9 mouse cellular contexts compared by ENCODE assay signal in genomic region chr19:45796061-45796556, GRCm38 (mm10). TPM values are rescaled to one million over a fixed set of nuclear protein-coding genes. Genes with fewer than 3 reads are reported as not detected.
DNase-seq lines count a peak whose midpoint lies in the region; ATAC-seq lines count a peak whose summit lies in the region.
"Had no signal": no experiment of that assay in that cellular context is flagged by ENCODE, and none has a peak within 500 bp of the region (broad histone marks: within the 10 kb centered on the region; RNA-seq: fewer than 3 reads in every experiment).

No protein-coding gene starts in this region.

- H3K9ac ChIP-seq in heart, embryonic 11.5 days (ENCODE audit: low read depth, low read length), result no peak overlapping the region
- H3K9ac ChIP-seq in hindbrain, embryonic 16.5 days (ENCODE audit: low read depth, low read length), result no peak overlapping the region

- ATAC-seq in heart, embryonic 11.5 days (replicated peaks; ENCODE audit: insufficient number of reproducible peaks, low FRiP score, low TSS enrichment), result no peak
- ATAC-seq in hindbrain, embryonic 16.5 days, result no peak

- H3K9me3 ChIP-seq in heart, embryonic 11.5 days (replicated peaks; ENCODE audit: control insufficient read depth, low read length), result no peaks in the 10 kb centered on the region
- no peaks in the 10 kb centered on the region for H3K9me3 ChIP-seq in hindbrain, embryonic 16.5 days (ENCODE audit: control insufficient read depth, low read length)

- WGBS in heart, embryonic 11.5 days (ENCODE audit: insufficient replicate concordance), result 10% methylated on average over 15 of the region's 15 CpGs
- WGBS in hindbrain, embryonic 16.5 days, result 13% methylated on average over 15 of the region's 15 CpGs

- 0 out of 2 replicates have a peak, but pooled peaks cover 2% of the 10 kb centered on the region for H3K27me3 ChIP-seq in heart, embryonic 11.5 days (ENCODE audit: control insufficient read depth, insufficient read depth, low read length)
- no peaks in the 10 kb centered on the region for H3K27me3 ChIP-seq in hindbrain, embryonic 16.5 days (replicated peaks; ENCODE audit: control insufficient read depth, insufficient read depth, low read length)

- DNase-seq in heart, adult 9 months (ENCODE audit: low spot score in 2 of 2), result no peak
- DNase-seq in WW6 (ENCODE audit: low read depth, low spot score), result peak; percentile 73
- DNase-seq in lung, postnatal 36 days, result peak; percentile 64
- peak; percentile 70 for DNase-seq in thymus, postnatal 25 days
- no peak for DNase-seq in layer of hippocampus, postnatal 14 days (ENCODE audit: low spot score in 2 of 2)
- DNase-seq in left cerebral cortex, postnatal 10 days (ENCODE audit: extremely low spot score in 1 of 2, low spot score in 2 of 2), result no peak

- H3K4me3 ChIP-seq in heart, embryonic 11.5 days (ENCODE audit: low read depth, low read length), result peak overlapping the region; percentile 25; the same call in 1 of the 2 replicates
- H3K4me3 ChIP-seq in hindbrain, embryonic 16.5 days (ENCODE audit: low read length), result no peak overlapping the region

- H3K4me2 ChIP-seq in heart, embryonic 11.5 days, result peak overlapping the region; percentile 58
- H3K4me2 ChIP-seq in hindbrain, embryonic 16.5 days (ENCODE audit: low read length), result peak overlapping the region; percentile 33

- intact Hi-C loops in left cerebral cortex, postnatal 10 days (cut with DNase I), result no loop called here

- no peaks in the 10 kb centered on the region for H3K36me3 ChIP-seq in heart, embryonic 11.5 days (ENCODE audit: control insufficient read depth, insufficient read depth, low read length)
- H3K36me3 ChIP-seq in hindbrain, embryonic 16.5 days (ENCODE audit: control insufficient read depth, insufficient read depth, low read length), result no peaks in the 10 kb centered on the region

- no peak overlapping the region for H3K27ac ChIP-seq in heart, embryonic 11.5 days (ENCODE audit: low read depth, low read length)
- no peak overlapping the region for H3K27ac ChIP-seq in hindbrain, embryonic 16.5 days (ENCODE audit: low read depth, low read length)

- peaks cover 5% of the 10 kb centered on the region; the same call in 1 of the 2 replicates for H3K4me1 ChIP-seq in heart, embryonic 11.5 days (ENCODE audit: control insufficient read depth, insufficient read depth, low read length)
- no peaks in the 10 kb centered on the region for H3K4me1 ChIP-seq in hindbrain, embryonic 16.5 days (ENCODE audit: control insufficient read depth, insufficient read depth, low read depth, low read length)

RNA-seq across cellular contexts. Expression of gene Mgea5, which starts 12.5 kb away (rescaled TPM):
- 40.2 and 48.3 TPM in 2 replicates for polyA plus RNA-seq in heart, embryonic 11.5 days (2014; fragmentation: Nextera tagmentation; extraction: Ambion mirVana)
- polyA plus RNA-seq in hindbrain, embryonic 16.5 days (2015; fragmentation: Nextera tagmentation; extraction: Ambion mirVana), result 63.7 and 68.3 TPM in 2 replicates
- 100 to 1,000 TPM; 133 to 136 TPM for total RNA-seq in layer of hippocampus, postnatal 14 days (2021)
- total RNA-seq in left cerebral cortex, postnatal 10 days (2021), result 100 to 1,000 TPM; 146 to 152 TPM

RNA-seq across cellular contexts. Expression of gene Kcnip2, which starts 19.8 kb away (rescaled TPM):
- 0.45 and 0.66 TPM in 2 replicates for polyA plus RNA-seq in heart, embryonic 11.5 days (2014; fragmentation: Nextera tagmentation; extraction: Ambion mirVana)
- polyA plus RNA-seq in hindbrain, embryonic 16.5 days (2015; fragmentation: Nextera tagmentation; extraction: Ambion mirVana), result 17.0 and 19.2 TPM in 2 replicates
- total RNA-seq in layer of hippocampus, postnatal 14 days (2021), result 100 to 1,000 TPM; 193 to 195 TPM
- total RNA-seq in left cerebral cortex, postnatal 10 days (2021), result 100 to 1,000 TPM; 114 to 127 TPM

RNA-seq across cellular contexts. Expression of gene Npm3, which starts 46.7 kb away (rescaled TPM):
- polyA plus RNA-seq in heart, embryonic 11.5 days (2014; fragmentation: Nextera tagmentation; extraction: Ambion mirVana), result 11.4 and 13.6 TPM in 2 replicates
- 5.7 and 6.5 TPM in 2 replicates for polyA plus RNA-seq in hindbrain, embryonic 16.5 days (2015; fragmentation: Nextera tagmentation; extraction: Ambion mirVana)
- total RNA-seq in layer of hippocampus, postnatal 14 days (2021), result 10 to 100 TPM; 11.9 to 12.9 TPM
- total RNA-seq in left cerebral cortex, postnatal 10 days (2021), result 10 to 100 TPM in 1 of 2 experiments, 1 to 10 TPM in 1; 9.7 to 11.1 TPM

RNA-seq across cellular contexts. Expression of gene Fgf8, which starts 53.4 kb away (rescaled TPM):
- polyA plus RNA-seq in heart, embryonic 11.5 days (2014; fragmentation: Nextera tagmentation; extraction: Ambion mirVana), result 0.66 and 0.73 TPM in 2 replicates
- polyA plus RNA-seq in hindbrain, embryonic 16.5 days (2015; fragmentation: Nextera tagmentation; extraction: Ambion mirVana), result 0.52 and 0.69 TPM in 2 replicates
- not detected for total RNA-seq in layer of hippocampus, postnatal 14 days (2021)
- total RNA-seq in left cerebral cortex, postnatal 10 days (2021), result not detected
- polyA plus RNA-seq: large intestine, adult 2 months had no signal

Comparison
In these comparisons a context has a peak if more than half of its experiments do, and no peak if none do; other contexts are left out.
1. DNase-seq: peak in WW6 (single experiment), lung, postnatal 36 days (single experiment) and thymus, postnatal 25 days (single experiment); none in heart, adult 9 months (0 of 2), layer of hippocampus, postnatal 14 days (0 of 2) and left cerebral cortex, postnatal 10 days (0 of 2).